Mouse (Mus musculus): ENCODE data around the gene Fbxw8.

DNA sequence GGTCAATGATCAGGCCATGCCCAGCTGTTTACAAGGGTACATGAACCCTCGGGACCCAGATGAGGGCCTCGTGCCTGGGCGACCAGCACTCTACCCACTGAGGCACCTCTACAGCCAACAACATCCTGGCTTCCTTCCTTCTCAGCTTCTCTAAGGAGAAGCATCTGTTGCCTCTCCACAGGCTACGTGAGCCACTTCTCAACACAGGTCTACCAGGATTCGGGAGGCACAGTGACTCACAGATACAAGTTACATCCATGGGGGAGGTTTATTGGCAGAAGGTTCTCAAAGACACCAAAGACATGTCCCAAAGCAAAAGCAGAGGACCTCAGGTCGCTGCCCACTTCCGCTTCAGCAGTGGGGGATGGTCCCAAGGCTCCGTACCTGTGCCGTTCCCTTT is 35.2 kb upstream of the Fbxw8 start:
- no peak for TF ChIP-seq CTCF (IDR thresholded peaks at IDR 0.05; ENCODE audit: low read depth)
- no peak for TF ChIP-seq EP300 (IDR thresholded peaks at IDR 0.05; ENCODE audit: low read depth)
